Mouse (Mus musculus) ES-CJ7 (cell line): ENCODE measurements around the gene Slc8b1.
"Not testable (repeated sequence)": the region's sequence is repeated elsewhere in the genome, so short reads cannot be mapped to it uniquely, and the experiment has no call there.

Source experiments
- DNase-seq: peaks from one replicate; pipeline ENCODE4 v3.0.0; 2011; ENCODE audit warnings: low read depth, low spot score

Gene Slc8b1

GRCm38 (mm10) chr5:120495703-120496226 is 15.2 kb upstream of the Slc8b1 start:
- DNase-seq: no peak

GRCm38 (mm10) chr5:120497071-120497470 is 13.9 kb upstream of the Slc8b1 start:
- DNase-seq: peak; percentile 71

- no peak for DNase-seq
Observed at GRCm38 (mm10) chr5:120499202-120499601, 11.8 kb upstream of the Slc8b1 start.

GRCm38 (mm10) chr5:120500609-120501008 is 10.4 kb upstream of the Slc8b1 start:
- not testable (repeated sequence) for DNase-seq

- no peak for DNase-seq
Observed at GRCm38 (mm10) chr5:120502147-120502621, 8.8 kb upstream of the Slc8b1 start.

- no peak for DNase-seq
Observed at GRCm38 (mm10) chr5:120502675-120503143, 8.3 kb upstream of the Slc8b1 start.

- DNase-seq: peak; percentile 83
Observed at GRCm38 (mm10) chr5:120503144-120503795, 7.7 kb upstream of the Slc8b1 start, which contains the start of gene Plbd2. TSS of gene Plbd2 (minus strand) at chr5:120503625.

- peak; percentile 94 for DNase-seq
Observed at GRCm38 (mm10) chr5:120505368-120505767, 5.6 kb upstream of the Slc8b1 start.

- no peak for DNase-seq
Observed at GRCm38 (mm10) chr5:120505781-120506180, 5.2 kb upstream of the Slc8b1 start.

GRCm38 (mm10) chr5:120506490-120506889 is 4.5 kb upstream of the Slc8b1 start:
- DNase-seq: no peak

- DNase-seq: no peak
Observed at GRCm38 (mm10) chr5:120507311-120507710, 3.7 kb upstream of the Slc8b1 start.

GRCm38 (mm10) chr5:120511643-120512220 is 764 bp downstream of the Slc8b1 start:
- no peak for DNase-seq

- DNase-seq: peak; percentile 97
Observed at GRCm38 (mm10) chr5:120512911-120513555, 2.1 kb downstream of the Slc8b1 start.

GRCm38 (mm10) chr5:120514031-120514677 is 3.2 kb downstream of the Slc8b1 start:
- DNase-seq: no peak

GRCm38 (mm10) chr5:120514754-120515153 is 3.8 kb downstream of the Slc8b1 start:
- DNase-seq: no peak

- no peak for DNase-seq
Observed at GRCm38 (mm10) chr5:120515451-120515850, 4.5 kb downstream of the Slc8b1 start.

- no peak for DNase-seq
Observed at GRCm38 (mm10) chr5:120516221-120516984, 5.4 kb downstream of the Slc8b1 start.

GRCm38 (mm10) chr5:120517552-120517951 is 6.6 kb downstream of the Slc8b1 start:
- peak; percentile 70 for DNase-seq

- peak; percentile 79 for DNase-seq
Observed at GRCm38 (mm10) chr5:120522649-120523048, 11.7 kb downstream of the Slc8b1 start.

- no peak for DNase-seq
Observed at GRCm38 (mm10) chr5:120524736-120525135, 13.8 kb downstream of the Slc8b1 start.

GRCm38 (mm10) chr5:120525737-120526136 is 14.8 kb downstream of the Slc8b1 start:
- peak; percentile 57 for DNase-seq
